Mouse (Mus musculus): Measurements from ENCODE around the gene Wrap53. TPM values are rescaled to one million over a fixed set of nuclear protein-coding genes. Genes with fewer than 3 reads are reported as not detected.

Gene Wrap53
- polyA plus RNA-seq, 1 experiment from 2014 or later, result 16.8 TPM

DNA sequence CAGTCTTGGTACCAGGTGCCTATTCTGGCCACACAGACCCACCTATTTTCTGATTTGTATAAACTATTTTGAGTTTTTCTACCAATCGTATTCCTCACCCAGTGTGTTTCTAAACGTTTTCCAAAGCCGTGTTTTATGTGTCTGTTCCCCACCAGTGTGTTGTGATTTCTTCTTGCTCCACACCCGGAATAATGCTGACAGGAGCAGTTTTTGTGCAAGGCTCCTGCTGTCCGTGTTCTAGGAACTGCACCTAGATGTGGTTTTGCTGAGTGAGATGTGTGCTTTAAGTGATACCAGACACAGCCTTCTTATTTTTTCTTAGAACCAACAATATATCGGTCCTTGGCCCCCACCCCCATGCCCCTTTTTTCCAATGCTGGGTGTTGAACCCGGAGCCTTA, 4.0 kb upstream of the Wrap53 start:
- H3K27me3 ChIP-seq (replicated peaks), result no peaks in the 10 kb centered on the region
- H3K4me2 ChIP-seq, result no peak overlapping the region
- H3K36me3 ChIP-seq, result peaks cover 50% of the 10 kb centered on the region
- H3K9me3 ChIP-seq, result no peaks in the 10 kb centered on the region
- WGBS, result 77% methylated on average over 7 of the region's 7 CpGs
- H3K27ac ChIP-seq (replicated peaks), result no peak overlapping the region
- no peak for ATAC-seq (ENCODE audit: extremely low read depth, insufficient number of reproducible peaks, low FRiP score, low TSS enrichment)
- peaks cover 31% of the 10 kb centered on the region for H3K4me1 ChIP-seq
- H3K4me3 ChIP-seq, result no peak overlapping the region
- H3K9ac ChIP-seq, result no peak overlapping the region

GRCm38 (mm10) chr11:69582230-69582805, 2.3 kb upstream of the Wrap53 start:
- H3K9ac ChIP-seq, result peak overlapping the region; percentile 93
- no peaks in the 10 kb centered on the region for H3K9me3 ChIP-seq
- peaks cover 35% of the 10 kb centered on the region for H3K36me3 ChIP-seq
- peaks cover 43% of the 10 kb centered on the region for H3K4me1 ChIP-seq
- ATAC-seq (ENCODE audit: extremely low read depth, insufficient number of reproducible peaks, low FRiP score, low TSS enrichment), result no peak
- no peaks in the 10 kb centered on the region for H3K27me3 ChIP-seq (replicated peaks)
- 55% methylated on average over 9 of the region's 9 CpGs for WGBS
- peak overlapping the region; percentile 80 for H3K4me2 ChIP-seq
- H3K27ac ChIP-seq (replicated peaks), result peak overlapping the region; percentile 96; the same call in 1 of the 2 replicates
- H3K4me3 ChIP-seq, result peak overlapping the region; percentile 85

- peak overlapping the region; percentile 96 for H3K27ac ChIP-seq (replicated peaks)
- peak overlapping the region; percentile 85 for H3K4me3 ChIP-seq
- no peaks in the 10 kb centered on the region for H3K27me3 ChIP-seq (replicated peaks)
- H3K4me1 ChIP-seq, result peaks cover 48% of the 10 kb centered on the region
- H3K9ac ChIP-seq, result peak overlapping the region; percentile 93
- 1% methylated on average over 8 of the region's 8 CpGs for WGBS
- H3K9me3 ChIP-seq, result no peaks in the 10 kb centered on the region
- peak overlapping the region; percentile 80 for H3K4me2 ChIP-seq
- ATAC-seq (ENCODE audit: extremely low read depth, insufficient number of reproducible peaks, low FRiP score, low TSS enrichment), result no peak
- peaks cover 35% of the 10 kb centered on the region for H3K36me3 ChIP-seq
Measured at GRCm38 (mm10) chr11:69581814-69582213, 1.8 kb upstream of the Wrap53 start.

- H3K4me2 ChIP-seq, result peak overlapping the region; percentile 80
Measured at GRCm38 (mm10) chr11:69581147-69581688, 1.2 kb upstream of the Wrap53 start.

DNA sequence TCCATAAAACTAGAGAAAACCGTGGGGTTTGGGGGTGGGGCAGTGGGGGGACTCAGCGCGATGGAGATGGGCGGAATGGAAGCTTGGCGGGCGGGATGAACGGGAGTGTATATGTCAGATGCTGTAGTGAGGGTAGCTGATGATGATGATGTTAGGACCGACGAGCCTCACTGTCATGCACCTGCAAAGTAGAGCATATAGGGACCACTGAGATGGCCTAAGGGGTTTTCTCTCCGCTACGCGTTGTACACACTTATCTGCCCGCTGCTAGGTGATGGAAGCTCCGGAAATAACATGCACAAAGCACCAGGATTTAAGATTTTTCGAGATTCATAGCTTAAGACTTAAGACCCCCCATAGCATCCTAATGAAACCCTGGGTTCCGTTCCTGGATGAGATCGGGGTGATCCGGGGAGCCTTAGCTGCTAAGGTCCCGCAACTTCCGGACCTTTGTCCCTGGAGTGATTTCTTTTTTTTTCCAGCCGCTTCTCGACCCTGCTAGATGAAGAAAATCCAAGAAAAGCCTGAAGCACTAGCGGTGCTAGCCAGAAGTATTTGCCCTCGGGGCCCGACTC, 604 bp upstream of the Wrap53 start:
- peak overlapping the region; percentile 80 for H3K4me2 ChIP-seq
- no peak for ATAC-seq (ENCODE audit: extremely low read depth, insufficient number of reproducible peaks, low FRiP score, low TSS enrichment)
- H3K4me1 ChIP-seq, result peaks cover 44% of the 10 kb centered on the region
- H3K9ac ChIP-seq, result peak overlapping the region; percentile 93
- no peaks in the 10 kb centered on the region for H3K27me3 ChIP-seq (replicated peaks)
- H3K9me3 ChIP-seq, result no peaks in the 10 kb centered on the region
- H3K27ac ChIP-seq (replicated peaks), result peak overlapping the region; percentile 96
- H3K4me3 ChIP-seq, result peak overlapping the region; percentile 85
- H3K36me3 ChIP-seq, result peaks cover 38% of the 10 kb centered on the region
- WGBS, result under 1% methylated on average over 25 of the region's 25 CpGs

More at GRCm38 (mm10) chr11:69581147-69581688, 1.2 kb upstream of the Wrap53 start:
- peak overlapping the region; percentile 85 for H3K4me3 ChIP-seq
- no peaks in the 10 kb centered on the region for H3K27me3 ChIP-seq (replicated peaks)
- peak overlapping the region; percentile 96 for H3K27ac ChIP-seq (replicated peaks)
- H3K36me3 ChIP-seq, result peaks cover 34% of the 10 kb centered on the region
- peaks cover 50% of the 10 kb centered on the region for H3K4me1 ChIP-seq
- H3K9ac ChIP-seq, result peak overlapping the region; percentile 93
- under 1% methylated on average over 36 of the region's 36 CpGs for WGBS
- H3K9me3 ChIP-seq, result no peaks in the 10 kb centered on the region
- peak; percentile 62 for ATAC-seq (ENCODE audit: extremely low read depth, insufficient number of reproducible peaks, low FRiP score, low TSS enrichment)

- Histone ChIP-seq H3K27ac (replicated peaks) (peak overlapping the region; percentile 96), H3K27me3 (replicated peaks) (no peaks in the 10 kb centered on the region), H3K36me3 (peaks cover 36% of the 10 kb centered on the region), H3K4me2 (peak overlapping the region; percentile 80), H3K4me1 (peaks cover 36% of the 10 kb centered on the region), H3K4me3 (peak overlapping the region; percentile 85), H3K9ac (peak overlapping the region; percentile 93), H3K9me3 (no peaks in the 10 kb centered on the region)
- ATAC-seq (ENCODE audit: extremely low read depth, insufficient number of reproducible peaks, low FRiP score, low TSS enrichment), result peak; percentile 84
- WGBS, result under 1% methylated on average over 39 of the region's 39 CpGs
Measured at GRCm38 (mm10) chr11:69579128-69580017, 682 bp downstream of the Wrap53 start.

DNA sequence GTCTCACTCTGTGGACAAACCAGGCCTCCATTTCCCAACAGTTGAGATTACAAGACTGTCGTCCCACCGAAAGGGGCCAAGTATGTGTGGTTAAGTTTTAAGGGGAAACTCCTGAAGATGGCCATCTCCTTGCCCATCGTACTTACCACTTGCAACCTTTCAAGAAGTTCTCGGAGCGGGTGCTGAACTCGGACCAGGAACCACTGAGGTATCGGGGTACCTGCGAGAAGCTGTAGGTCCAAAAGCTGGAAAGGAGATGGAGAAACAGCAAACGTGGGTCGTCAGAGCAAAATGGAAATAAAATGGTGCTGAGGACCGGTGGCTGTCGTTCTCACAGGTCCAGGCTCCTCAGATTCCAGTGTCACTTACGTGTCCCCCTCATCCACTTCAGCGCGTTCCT, 1.8 kb downstream of the Wrap53 start:
- Histone ChIP-seq H3K9me3 (no peaks in the 10 kb centered on the region), H3K4me2 (peak overlapping the region; percentile 80), H3K4me1 (peaks cover 36% of the 10 kb centered on the region), H3K4me3 (peak overlapping the region; percentile 85), H3K36me3 (peaks cover 35% of the 10 kb centered on the region), H3K27me3 (replicated peaks) (no peaks in the 10 kb centered on the region), H3K27ac (replicated peaks) (peak overlapping the region; percentile 70; the same call in 1 of the 2 replicates), H3K9ac (peak overlapping the region; percentile 92)
- no peak for ATAC-seq (ENCODE audit: extremely low read depth, insufficient number of reproducible peaks, low FRiP score, low TSS enrichment)
- WGBS, result 10% methylated on average over 15 of the region's 15 CpGs

DNA sequence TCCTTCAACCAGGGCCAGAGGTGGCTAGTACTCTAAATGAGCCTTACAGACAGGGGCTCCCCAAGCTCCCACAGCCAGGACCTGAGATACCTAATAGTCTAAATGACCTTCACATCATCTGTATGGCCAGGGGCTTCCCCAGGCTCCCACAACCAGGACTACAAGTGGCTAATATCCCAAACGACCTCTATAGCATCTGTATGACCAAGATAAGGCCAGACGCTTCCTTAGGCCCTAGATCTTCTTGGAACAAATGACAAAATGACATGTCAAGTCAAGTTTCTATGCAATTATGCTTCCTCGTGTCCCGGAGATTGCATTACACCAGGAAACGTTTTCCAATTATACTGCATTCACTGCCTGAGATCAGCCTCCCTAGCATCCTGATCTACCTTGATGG, 3.7 kb downstream of the Wrap53 start:
- H3K9me3 ChIP-seq, result no peaks in the 10 kb centered on the region
- WGBS, result 52% methylated on average over 5 of the region's 5 CpGs
- H3K4me1 ChIP-seq, result peaks cover 22% of the 10 kb centered on the region
- ATAC-seq (ENCODE audit: extremely low read depth, insufficient number of reproducible peaks, low FRiP score, low TSS enrichment), result no peak
- no peak overlapping the region for H3K27ac ChIP-seq (replicated peaks)
- H3K9ac ChIP-seq, result peak overlapping the region; percentile 8; the same call in 1 of the 2 replicates
- H3K27me3 ChIP-seq (replicated peaks), result no peaks in the 10 kb centered on the region
- H3K36me3 ChIP-seq, result peaks cover 48% of the 10 kb centered on the region
- no peak overlapping the region for H3K4me2 ChIP-seq
- H3K4me3 ChIP-seq, result no peak overlapping the region

GRCm38 (mm10) chr11:69575220-69575619, 4.8 kb downstream of the Wrap53 start:
- H3K27ac ChIP-seq (replicated peaks), result no peak overlapping the region
- WGBS, result 57% methylated on average over 3 of the region's 3 CpGs
- H3K36me3 ChIP-seq, result peaks cover 59% of the 10 kb centered on the region
- H3K4me1 ChIP-seq, result peaks cover 22% of the 10 kb centered on the region
- H3K4me3 ChIP-seq, result no peak overlapping the region
- no peaks in the 10 kb centered on the region for H3K9me3 ChIP-seq
- no peak overlapping the region for H3K4me2 ChIP-seq
- no peaks in the 10 kb centered on the region for H3K27me3 ChIP-seq (replicated peaks)
- H3K9ac ChIP-seq, result no peak overlapping the region
- no peak for ATAC-seq (ENCODE audit: extremely low read depth, insufficient number of reproducible peaks, low FRiP score, low TSS enrichment)

GRCm38 (mm10) chr11:69565131-69565530, 14.9 kb downstream of the Wrap53 start:
- Histone ChIP-seq H3K27me3 (replicated peaks) (peaks cover 16% of the 10 kb centered on the region; the same call in 1 of the 2 replicates), H3K4me2 (no peak overlapping the region), H3K9me3 (no peaks in the 10 kb centered on the region), H3K4me1 (peaks cover 38% of the 10 kb centered on the region), H3K36me3 (peaks cover 73% of the 10 kb centered on the region), H3K9ac (no peak overlapping the region), H3K27ac (replicated peaks) (no peak overlapping the region), H3K4me3 (no peak overlapping the region)
- WGBS, result 69% methylated on average over 8 of the region's 8 CpGs
- no peak for ATAC-seq (ENCODE audit: extremely low read depth, insufficient number of reproducible peaks, low FRiP score, low TSS enrichment)

GRCm38 (mm10) chr11:69564391-69564790, 15.7 kb downstream of the Wrap53 start:
- peaks cover 44% of the 10 kb centered on the region for H3K4me1 ChIP-seq
- no peak for ATAC-seq (ENCODE audit: extremely low read depth, insufficient number of reproducible peaks, low FRiP score, low TSS enrichment)
- peaks cover 66% of the 10 kb centered on the region for H3K36me3 ChIP-seq

More at GRCm38 (mm10) chr11:69564391-69564790, 15.7 kb downstream of the Wrap53 start:
- WGBS, result 66% methylated on average over 3 of the region's 3 CpGs
- H3K9ac ChIP-seq, result no peak overlapping the region
- H3K27ac ChIP-seq (replicated peaks), result no peak overlapping the region
- no peak overlapping the region for H3K4me2 ChIP-seq
- no peaks in the 10 kb centered on the region for H3K9me3 ChIP-seq
- H3K4me3 ChIP-seq, result no peak overlapping the region
- peaks cover 16% of the 10 kb centered on the region; the same call in 1 of the 2 replicates for H3K27me3 ChIP-seq (replicated peaks)

All from heart, embryonic 13.5 days (tissue).